Mouse (Mus musculus) adrenal gland (tissue): ENCODE measurements around the gene Arhgef19.

Source experiments
- intact Hi-C: fragments of 180-260 bp; cut with DNase I; formaldehyde crosslinking; loops from one replicate; pipeline ENCODE4 v1.15.1; 2025

Gene Arhgef19

GRCm38 (mm10) chr4:141304223-141304611 lies 64.9 kb downstream of the Arhgef19 start:
- intact Hi-C loops: no loop called here

DNA sequence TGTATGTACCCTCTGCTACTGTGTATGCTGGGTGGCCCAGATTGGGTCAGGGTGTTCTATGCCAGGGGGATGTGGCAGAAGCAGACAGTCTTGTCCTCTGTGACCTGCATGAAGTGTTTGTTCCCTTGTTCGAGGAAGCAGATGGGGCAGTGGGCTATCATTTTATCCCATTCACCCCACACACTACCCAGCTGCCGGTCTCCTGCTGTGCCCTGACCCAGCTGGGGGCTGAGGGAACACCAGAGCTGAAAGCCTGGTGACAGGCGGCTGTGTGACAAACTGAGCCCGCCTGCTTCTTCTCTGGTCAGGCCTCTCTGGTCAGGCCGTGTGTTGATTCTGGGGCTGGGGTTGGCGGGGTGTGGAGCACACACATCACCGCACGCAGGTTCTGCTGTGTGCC lies 66.8 kb downstream of the Arhgef19 start:
- intact Hi-C loops: no loop called here
